Mouse (Mus musculus) gastrocnemius, postnatal 36 days (tissue): ENCODE measurements at regions not wholly inside any gene's neighbourhood (a gene's known extent, or its start where the extent isn't known, plus 50 kb on each side); places are given as distances from the start of the nearest gene placed in this dataset.
"Not testable (repeated sequence)": the region's sequence is repeated elsewhere in the genome, so short reads cannot be mapped to it uniquely, and the experiment has no call there.

ENCODE experiments used
- DNase-seq, 2 experiments: peaks; one replicate each; pipeline ENCODE4 v3.0.0; 2022
- intact Hi-C: fragments of 180-260 bp; cut with DNase I; formaldehyde crosslinking; loops from one replicate; pipeline ENCODE4 v1.15.1; 2025

- no peak for DNase-seq
- intact Hi-C loops = no loop called here
Observed at GRCm38 (mm10) chr12:104637046-104638032, 114.4 kb downstream of the Dicer1 start.

- intact Hi-C loops = no loop called here
- DNase-seq = no peak
Observed at GRCm38 (mm10) chr12:104636474-104636873, 115.3 kb downstream of the Dicer1 start.

- DNase-seq = no peak
- intact Hi-C loops = no loop called here
Observed at GRCm38 (mm10) chr12:104634818-104635217, 116.9 kb downstream of the Dicer1 start.

- intact Hi-C loops = no loop called here
- no peak for DNase-seq
Observed at GRCm38 (mm10) chr12:104630590-104630989, 121.2 kb downstream of the Dicer1 start.

GRCm38 (mm10) chr12:104629449-104629848, 122.3 kb downstream of the Dicer1 start:
- intact Hi-C loops = no loop called here
- no peak for DNase-seq

GRCm38 (mm10) chr12:104626054-104626453, 125.7 kb downstream of the Dicer1 start:
- intact Hi-C loops = no loop called here
- DNase-seq = no peak

- no peak for DNase-seq
- intact Hi-C loops = no loop called here
Observed at GRCm38 (mm10) chr12:104623896-104624685, 127.7 kb downstream of the Dicer1 start.

- DNase-seq = peak in 1 of 2 experiments; percentile 22
- intact Hi-C loops = no loop called here
Observed at GRCm38 (mm10) chr12:104617111-104617725, 134.5 kb downstream of the Dicer1 start.

GRCm38 (mm10) chr12:104614240-104614639, 137.5 kb downstream of the Dicer1 start:
- intact Hi-C loops = no loop called here

GRCm38 (mm10) chr12:104609767-104610166, 136.6 kb upstream of the Gsc start:
- intact Hi-C loops = no loop called here
- peak; percentile 32 to 48 for DNase-seq

More at GRCm38 (mm10) chr12:104614240-104614639, 137.5 kb downstream of the Dicer1 start:
- no peak for DNase-seq

GRCm38 (mm10) chr12:104608956-104609355, 135.8 kb upstream of the Gsc start:
- intact Hi-C loops = not testable (repeated sequence)

GRCm38 (mm10) chr12:104607410-104607809, 134.3 kb upstream of the Gsc start:
- DNase-seq = no peak
- intact Hi-C loops = no loop called here

More at GRCm38 (mm10) chr12:104608956-104609355, 135.8 kb upstream of the Gsc start:
- not testable (repeated sequence) for DNase-seq

GRCm38 (mm10) chr12:104605535-104606399, 132.6 kb upstream of the Gsc start:
- DNase-seq = no peak
- intact Hi-C loops = no loop called here

- intact Hi-C loops = no loop called here
- DNase-seq = no peak
Observed at GRCm38 (mm10) chr12:104598056-104598455, 124.9 kb upstream of the Gsc start.

GRCm38 (mm10) chr12:104593526-104594155, 120.5 kb upstream of the Gsc start:
- intact Hi-C loops = no loop called here
- peak; percentile 63 to 70 for DNase-seq

- intact Hi-C loops = no loop called here
Observed at GRCm38 (mm10) chr12:104592791-104593525, 119.8 kb upstream of the Gsc start.

GRCm38 (mm10) chr12:104591571-104591970, 118.4 kb upstream of the Gsc start:
- intact Hi-C loops = no loop called here
- no peak for DNase-seq

More at GRCm38 (mm10) chr12:104592791-104593525, 119.8 kb upstream of the Gsc start:
- DNase-seq = no peak

- intact Hi-C loops = no loop called here
- no peak for DNase-seq
Observed at GRCm38 (mm10) chr12:104590291-104590690, 117.2 kb upstream of the Gsc start.

- DNase-seq = no peak
- intact Hi-C loops = no loop called here
Observed at GRCm38 (mm10) chr12:104584408-104584807, 111.3 kb upstream of the Gsc start.
